Mouse (Mus musculus): ENCODE measurements around the gene Ngp.

- TF ChIP-seq GATA1 (IDR thresholded peaks at IDR 0.05; ENCODE audit: low read length), result no peak
- no peak for TF ChIP-seq TAL1 (IDR thresholded peaks at IDR 0.05; ENCODE audit: low read length)
These were observed 35.1 kb upstream of the Ngp start for GRCm38 (mm10) chr9:110384369-110384929.
